Mouse (Mus musculus) intestine, embryonic 15.5 days (tissue): ENCODE measurements at regions not wholly inside any gene's neighbourhood (a gene's known extent, or its start where the extent isn't known, plus 50 kb on each side); places are given as distances from the start of the nearest gene placed in this dataset.

Experiments
- ATAC-seq: fragments of 200-750 bp; cut with Nextera tagmentation; 2 replicates; pipeline ENCODE4 v1.8.0; 2017; ENCODE audit warnings: moderate TSS enrichment, moderate library complexity
- H3K27ac ChIP-seq: fragments of 300-500 bp; sonication (generic); 2 replicates; pipeline ENCODE4 v1.5.1; 2015; ENCODE audit warnings: mild to moderate bottlenecking, inconsistent platforms
- H3K27me3 ChIP-seq: fragments of 300-500 bp; sonication (generic); replicated peaks from 2 replicates; pipeline ENCODE4 v1.6.1; 2015; ENCODE audit warnings: inconsistent platforms
- H3K36me3 ChIP-seq: fragments of 300-500 bp; sonication (generic); 2 replicates; pipeline ENCODE4 v1.6.1; 2015; ENCODE audit warnings: inconsistent platforms
- H3K4me1 ChIP-seq: fragments of 300-500 bp; sonication (generic); replicated peaks from 2 replicates; pipeline ENCODE4 v1.6.1; 2015; ENCODE audit warnings: inconsistent platforms
- H3K4me2 ChIP-seq: fragments of 300-500 bp; sonication (generic); replicated peaks from 2 replicates; pipeline ENCODE4 v1.6.1; 2015; ENCODE audit warnings: mild to moderate bottlenecking, inconsistent platforms
- H3K4me3 ChIP-seq: fragments of 300-500 bp; sonication (generic); replicated peaks from 2 replicates; pipeline ENCODE4 v1.5.1; 2015; ENCODE audit warnings: inconsistent platforms
- H3K9ac ChIP-seq: fragments of 300-500 bp; sonication (generic); 2 replicates; pipeline ENCODE4 v1.6.1; 2015; ENCODE audit warnings: inconsistent platforms
- H3K9me3 ChIP-seq: fragments of 300-500 bp; sonication (generic); 2 replicates; pipeline ENCODE4 v1.6.1; 2016; ENCODE audit warnings: inconsistent platforms
- WGBS: fragments of 180-500 bp; shearing (Covaris S2); methylation state at CpG from one replicate; pipeline ENCODE4 v1.1.7; 2015; 5-methylcytosine and 5-hydroxymethylcytosine counted together

GRCm38 (mm10) chr16:74796303-74796653, 384.7 kb upstream of the Robo2 start:
- H3K27ac ChIP-seq, result no peak overlapping the region
- H3K9me3 ChIP-seq, result no peaks in the 10 kb centered on the region
- no peak overlapping the region for H3K9ac ChIP-seq
- no peaks in the 10 kb centered on the region for H3K36me3 ChIP-seq
- no peak overlapping the region for H3K4me3 ChIP-seq
- H3K27me3 ChIP-seq, result no peaks in the 10 kb centered on the region
- no peak for ATAC-seq
- no peak overlapping the region for H3K4me2 ChIP-seq
- no peaks in the 10 kb centered on the region for H3K4me1 ChIP-seq
- 49% methylated on average over 2 of the region's 2 CpGs for WGBS

GRCm38 (mm10) chr16:74795360-74796302, 384.0 kb upstream of the Robo2 start:
- WGBS, result 61% methylated on average over 5 of the region's 5 CpGs
- Histone ChIP-seq H3K27ac (no peak overlapping the region), H3K9ac (no peak overlapping the region), H3K27me3 (no peaks in the 10 kb centered on the region), H3K4me3 (no peak overlapping the region), H3K4me1 (no peaks in the 10 kb centered on the region), H3K4me2 (no peak overlapping the region), H3K9me3 (no peaks in the 10 kb centered on the region), H3K36me3 (no peaks in the 10 kb centered on the region)
- no peak for ATAC-seq

- Histone ChIP-seq H3K27ac (no peak overlapping the region), H3K36me3 (no peaks in the 10 kb centered on the region), H3K27me3 (no peaks in the 10 kb centered on the region), H3K4me2 (no peak overlapping the region), H3K4me1 (no peaks in the 10 kb centered on the region), H3K9me3 (no peaks in the 10 kb centered on the region), H3K9ac (no peak overlapping the region), H3K4me3 (no peak overlapping the region)
- WGBS, result 86% methylated on average over 9 of the region's 9 CpGs
- ATAC-seq, result no peak
Observed at GRCm38 (mm10) chr16:74785365-74786119, 373.9 kb upstream of the Robo2 start.

- Histone ChIP-seq H3K27me3 (no peaks in the 10 kb centered on the region), H3K9ac (no peak overlapping the region), H3K4me3 (no peak overlapping the region), H3K4me2 (no peak overlapping the region), H3K27ac (no peak overlapping the region), H3K4me1 (no peaks in the 10 kb centered on the region), H3K9me3 (no peaks in the 10 kb centered on the region), H3K36me3 (no peaks in the 10 kb centered on the region)
- WGBS, result 75% methylated on average over 2 of the region's 2 CpGs
- ATAC-seq, result no peak
Observed at GRCm38 (mm10) chr16:74780388-74780787, 368.8 kb upstream of the Robo2 start.

- Histone ChIP-seq H3K9me3 (no peaks in the 10 kb centered on the region), H3K27ac (no peak overlapping the region), H3K36me3 (no peaks in the 10 kb centered on the region), H3K9ac (no peak overlapping the region), H3K4me1 (no peaks in the 10 kb centered on the region), H3K4me3 (no peak overlapping the region), H3K27me3 (no peaks in the 10 kb centered on the region), H3K4me2 (no peak overlapping the region)
- no peak for ATAC-seq
- 95% methylated on average over 4 of the region's 4 CpGs for WGBS
Observed at GRCm38 (mm10) chr16:74768264-74768663, 356.6 kb upstream of the Robo2 start.

- WGBS, result 55% methylated on average over 6 of the region's 6 CpGs
- H3K36me3 ChIP-seq, result no peaks in the 10 kb centered on the region
- ATAC-seq, result no peak
- no peak overlapping the region for H3K4me2 ChIP-seq
- no peaks in the 10 kb centered on the region for H3K4me1 ChIP-seq
- H3K27ac ChIP-seq, result no peak overlapping the region
- no peaks in the 10 kb centered on the region for H3K27me3 ChIP-seq
- H3K9ac ChIP-seq, result no peak overlapping the region
- no peaks in the 10 kb centered on the region for H3K9me3 ChIP-seq
- H3K4me3 ChIP-seq, result no peak overlapping the region
Observed at GRCm38 (mm10) chr16:74756720-74757345, 345.2 kb upstream of the Robo2 start.

GRCm38 (mm10) chr16:74750900-74751299, 339.3 kb upstream of the Robo2 start:
- H3K9me3 ChIP-seq, result no peaks in the 10 kb centered on the region
- H3K4me2 ChIP-seq, result no peak overlapping the region
- 26% methylated on average over 3 of the region's 3 CpGs for WGBS
- H3K9ac ChIP-seq, result no peak overlapping the region
- ATAC-seq, result peak; percentile 72
- no peaks in the 10 kb centered on the region for H3K36me3 ChIP-seq
- no peaks in the 10 kb centered on the region for H3K4me1 ChIP-seq
- H3K27me3 ChIP-seq, result no peaks in the 10 kb centered on the region
- no peak overlapping the region for H3K4me3 ChIP-seq
- no peak overlapping the region for H3K27ac ChIP-seq

GRCm38 (mm10) chr16:74749006-74749405, 337.4 kb upstream of the Robo2 start:
- no peak overlapping the region for H3K27ac ChIP-seq
- no peak for ATAC-seq
- H3K4me1 ChIP-seq, result no peaks in the 10 kb centered on the region
- no peaks in the 10 kb centered on the region for H3K36me3 ChIP-seq
- no peak overlapping the region for H3K4me2 ChIP-seq
- H3K9ac ChIP-seq, result no peak overlapping the region
- no peaks in the 10 kb centered on the region for H3K9me3 ChIP-seq
- no peak overlapping the region for H3K4me3 ChIP-seq
- H3K27me3 ChIP-seq, result no peaks in the 10 kb centered on the region

- ATAC-seq, result no peak
- no peaks in the 10 kb centered on the region for H3K9me3 ChIP-seq
- no peak overlapping the region for H3K4me3 ChIP-seq
- no peak overlapping the region for H3K9ac ChIP-seq
- no peak overlapping the region for H3K27ac ChIP-seq
- WGBS, result 53% methylated on average over 3 of the region's 3 CpGs
- no peak overlapping the region for H3K4me2 ChIP-seq
- H3K27me3 ChIP-seq, result no peaks in the 10 kb centered on the region
- H3K36me3 ChIP-seq, result no peaks in the 10 kb centered on the region
- no peaks in the 10 kb centered on the region for H3K4me1 ChIP-seq
Observed at GRCm38 (mm10) chr16:74743512-74743911, 331.9 kb upstream of the Robo2 start.

GRCm38 (mm10) chr16:74739194-74740135, 327.8 kb upstream of the Robo2 start:
- Histone ChIP-seq H3K4me2 (no peak overlapping the region), H3K36me3 (no peaks in the 10 kb centered on the region), H3K9me3 (no peaks in the 10 kb centered on the region), H3K27ac (no peak overlapping the region), H3K27me3 (no peaks in the 10 kb centered on the region), H3K4me3 (no peak overlapping the region), H3K9ac (no peak overlapping the region), H3K4me1 (no peaks in the 10 kb centered on the region)
- 47% methylated on average over 12 of the region's 12 CpGs for WGBS
- ATAC-seq, result peak; percentile 59; the same call in 1 of the 2 replicates

- Histone ChIP-seq H3K9ac (no peak overlapping the region), H3K36me3 (no peaks in the 10 kb centered on the region), H3K9me3 (no peaks in the 10 kb centered on the region), H3K27me3 (no peaks in the 10 kb centered on the region), H3K4me1 (no peaks in the 10 kb centered on the region), H3K4me3 (no peak overlapping the region), H3K27ac (no peak overlapping the region), H3K4me2 (no peak overlapping the region)
- WGBS, result 78% methylated on average over 9 of the region's 9 CpGs
- no peak for ATAC-seq
Observed at GRCm38 (mm10) chr16:74732940-74733776, 321.5 kb upstream of the Robo2 start.
